29 mouse cellular contexts compared by ENCODE assay signal in genomic region chr9:53857864-53858263, GRCm38 (mm10). TPM values are rescaled to one million over a fixed set of nuclear protein-coding genes. Genes with fewer than 3 reads are reported as not detected.
"Had no signal": no experiment of that assay in that cellular context is flagged by ENCODE, and none has a peak within 500 bp of the region (broad histone marks: within the 10 kb centered on the region; RNA-seq: fewer than 3 reads in every experiment).

No protein-coding gene starts in this region.

- H3K27me3 ChIP-seq: limb, embryonic 13.5 days; liver, embryonic 12.5 days; liver, embryonic 15.5 days; lung, embryonic 15.5 days; midbrain, embryonic 13.5 days; neural tube, embryonic 13.5 days; stomach, embryonic 15.5 days had no signal

- H3K27ac ChIP-seq: kidney, postnatal 0 days; limb, embryonic 10.5 days; limb, embryonic 13.5 days; liver, embryonic 12.5 days; liver, embryonic 15.5 days; lung, embryonic 15.5 days; midbrain, embryonic 10.5 days; midbrain, embryonic 13.5 days; neural tube, embryonic 13.5 days; stomach, embryonic 15.5 days had no signal

- DNase-seq: kidney, postnatal 25 days; layer of hippocampus, adult 9-11 months; liver; lung, adult 18-20 months; lung, postnatal 10 days; lung, postnatal 36 days; retina, postnatal 1 day; right cerebral cortex, postnatal 25 days; spleen, adult 18-20 months; thymus, adult 2 months; thymus, postnatal 25 days had no signal

- H3K4me1 ChIP-seq: limb, embryonic 10.5 days; limb, embryonic 13.5 days; liver, embryonic 12.5 days; liver, embryonic 15.5 days; lung, embryonic 15.5 days; megakaryocyte, embryonic 14.5 days; midbrain, embryonic 10.5 days; midbrain, embryonic 13.5 days; neural tube, embryonic 13.5 days; stomach, embryonic 15.5 days had no signal

- H3K4me2 ChIP-seq: limb, embryonic 13.5 days; liver, embryonic 12.5 days; liver, embryonic 15.5 days; lung, embryonic 15.5 days; midbrain, embryonic 13.5 days; neural tube, embryonic 13.5 days; stomach, embryonic 15.5 days had no signal

- H3K9me3 ChIP-seq: limb, embryonic 10.5 days; limb, embryonic 13.5 days; liver, embryonic 12.5 days; liver, embryonic 15.5 days; lung, embryonic 15.5 days; megakaryocyte, embryonic 14.5 days; midbrain, embryonic 10.5 days; midbrain, embryonic 13.5 days; neural tube, embryonic 13.5 days; stomach, embryonic 15.5 days had no signal

- H3K36me3 ChIP-seq: limb, embryonic 10.5 days; limb, embryonic 13.5 days; liver, embryonic 12.5 days; liver, embryonic 15.5 days; lung, embryonic 15.5 days; midbrain, embryonic 10.5 days; midbrain, embryonic 13.5 days; neural tube, embryonic 13.5 days; stomach, embryonic 15.5 days had no signal

- H3K4me3 ChIP-seq: layer of hippocampus, adult 2 months; limb, embryonic 10.5 days; limb, embryonic 13.5 days; liver, embryonic 12.5 days; liver, embryonic 15.5 days; lung, embryonic 15.5 days; megakaryocyte, embryonic 14.5 days; midbrain, embryonic 10.5 days; midbrain, embryonic 13.5 days; myocyte; neural tube, embryonic 13.5 days; stomach, embryonic 15.5 days had no signal

- ATAC-seq: liver, embryonic 12.5 days; midbrain, embryonic 13.5 days; midbrain, embryonic 16.5 days had no signal

- H3K9ac ChIP-seq: limb, embryonic 13.5 days; liver, embryonic 12.5 days; liver, embryonic 15.5 days; lung, embryonic 15.5 days; midbrain, embryonic 13.5 days; neural tube, embryonic 13.5 days; stomach, embryonic 15.5 days had no signal

RNA-seq across cellular contexts. Expression of gene Sln, which starts 7.9 kb away (rescaled TPM):
- total RNA-seq: left cerebral cortex, adult 18-20 months; left cerebral cortex, postnatal 25 days; monocyte, adult 5-6 weeks; neutrophil, adult 5-6 weeks had no signal
- polyA plus RNA-seq: kidney, postnatal 0 days; midbrain, embryonic 10.5 days; myocyte had no signal
